Mouse (Mus musculus) heart, embryonic 10.5 days (tissue): ENCODE results near the gene Tbcel. TPM values are rescaled to one million over a fixed set of nuclear protein-coding genes. Genes with fewer than 3 reads are reported as not detected.

Source experiments
- DNase-seq: peaks from one replicate; pipeline ENCODE4 v3.0.0-alpha.2; 2017; ENCODE audit warnings: low spot score
- H3K27ac ChIP-seq: fragments of 300-500 bp; sonication (generic); 2 replicates; pipeline ENCODE4 v1.5.1; 2016; ENCODE audit warnings: mild to moderate bottlenecking
- H3K27me3 ChIP-seq: fragments of 300-500 bp; sonication (generic); 2 replicates; pipeline ENCODE4 v1.6.1; 2016; ENCODE audit warnings: mild to moderate bottlenecking; ENCODE audit not compliant: poor library complexity, insufficient read depth, severe bottlenecking
- H3K36me3 ChIP-seq: fragments of 300-500 bp; sonication (generic); 2 replicates; pipeline ENCODE4 v1.6.1; 2016; ENCODE audit warnings: mild to moderate bottlenecking, moderate library complexity
- H3K4me1 ChIP-seq: fragments of 300-500 bp; sonication (generic); 2 replicates; pipeline ENCODE4 v1.6.1; 2016; ENCODE audit warnings: mild to moderate bottlenecking
- H3K4me3 ChIP-seq: fragments of 300-500 bp; sonication (generic); 2 replicates; pipeline ENCODE4 v1.5.1; 2016; ENCODE audit warnings: mild to moderate bottlenecking, moderate library complexity
- H3K9me3 ChIP-seq: fragments of 300-500 bp; sonication (generic); 2 replicates; pipeline ENCODE4 v1.6.1; 2016; ENCODE audit warnings: mild to moderate bottlenecking, moderate library complexity
- WGBS: fragments of 180-500 bp; shearing (Covaris S2); methylation state at CpG from one replicate; pipeline ENCODE4 v1.1.7; 2016; 5-methylcytosine and 5-hydroxymethylcytosine counted together
- microRNA-seq: library from miRNA; unstranded; fragments of <30 nt; microRNA quantifications from one replicate; pipeline ENCODE4, GENCODE M21; 2017
- polyA plus RNA-seq: library from polyadenylated mRNA; unstranded; fragments of >200 nt; fragmentation: Nextera tagmentation; extraction: Ambion mirVana; gene quantifications from 2 replicates; pipeline ENCODE4 v1.2.1, GENCODE M21; 2016

Tbcel gene
- polyA plus RNA-seq, 1 experiment from 2014 or later, result 4.9 TPM

- peaks cover 26% of the 10 kb centered on the region for H3K27me3 ChIP-seq
- no peak overlapping the region for H3K27ac ChIP-seq
- H3K36me3 ChIP-seq, result no peaks in the 10 kb centered on the region
- no peak overlapping the region for H3K4me3 ChIP-seq
- 87% methylated on average over 8 of the region's 8 CpGs for WGBS
- H3K9me3 ChIP-seq, result no peaks in the 10 kb centered on the region
- H3K4me1 ChIP-seq, result peaks cover 11% of the 10 kb centered on the region
- no peak for DNase-seq
Measured at GRCm38 (mm10) chr9:42394321-42394720, 113.3 kb downstream of the Tbcel start.

GRCm38 (mm10) chr9:42392927-42393326 is 114.7 kb downstream of the Tbcel start:
- Histone ChIP-seq H3K9me3 (no peaks in the 10 kb centered on the region), H3K27me3 (peaks cover 27% of the 10 kb centered on the region), H3K36me3 (no peaks in the 10 kb centered on the region), H3K4me1 (peaks cover 11% of the 10 kb centered on the region), H3K27ac (no peak overlapping the region), H3K4me3 (no peak overlapping the region)
- 57% methylated on average over 6 of the region's 6 CpGs for WGBS
- DNase-seq, result no peak

GRCm38 (mm10) chr9:42388490-42388889 is 119.1 kb downstream of the Tbcel start:
- H3K27me3 ChIP-seq, result peaks cover 33% of the 10 kb centered on the region
- H3K4me3 ChIP-seq, result no peak overlapping the region
- DNase-seq, result no peak
- H3K4me1 ChIP-seq, result no peaks in the 10 kb centered on the region
- 43% methylated on average over 4 of the region's 4 CpGs for WGBS
- no peak overlapping the region for H3K27ac ChIP-seq
- H3K36me3 ChIP-seq, result no peaks in the 10 kb centered on the region
- no peaks in the 10 kb centered on the region for H3K9me3 ChIP-seq

- Histone ChIP-seq H3K27me3 (peaks cover 27% of the 10 kb centered on the region), H3K36me3 (no peaks in the 10 kb centered on the region), H3K4me3 (no peak overlapping the region), H3K27ac (no peak overlapping the region), H3K9me3 (no peaks in the 10 kb centered on the region), H3K4me1 (no peaks in the 10 kb centered on the region)
- 72% methylated on average over 8 of the region's 8 CpGs for WGBS
- DNase-seq, result no peak
Measured at GRCm38 (mm10) chr9:42387038-42387437, 120.6 kb downstream of the Tbcel start.

- Histone ChIP-seq H3K4me3 (no peak overlapping the region), H3K36me3 (no peaks in the 10 kb centered on the region), H3K27me3 (peaks cover 24% of the 10 kb centered on the region), H3K4me1 (no peaks in the 10 kb centered on the region), H3K27ac (no peak overlapping the region), H3K9me3 (no peaks in the 10 kb centered on the region)
- DNase-seq, result no peak
- 76% methylated on average over 13 of the region's 13 CpGs for WGBS
Measured at GRCm38 (mm10) chr9:42385656-42386055, 122.0 kb downstream of the Tbcel start.

- no peak overlapping the region for H3K4me3 ChIP-seq
- no peaks in the 10 kb centered on the region for H3K36me3 ChIP-seq
- H3K27ac ChIP-seq, result no peak overlapping the region
- no peaks in the 10 kb centered on the region for H3K9me3 ChIP-seq
- no peaks in the 10 kb centered on the region for H3K4me1 ChIP-seq
- DNase-seq, result no peak
- 83% methylated on average over 8 of the region's 8 CpGs for WGBS
- peaks cover 11% of the 10 kb centered on the region for H3K27me3 ChIP-seq
Measured at GRCm38 (mm10) chr9:42382628-42383347, 124.8 kb downstream of the Tbcel start.

- WGBS, result 80% methylated on average over 5 of the region's 5 CpGs
- Histone ChIP-seq H3K4me3 (no peak overlapping the region), H3K27me3 (peaks cover 13% of the 10 kb centered on the region; the same call in 1 of the 2 replicates), H3K36me3 (no peaks in the 10 kb centered on the region), H3K27ac (no peak overlapping the region), H3K4me1 (no peaks in the 10 kb centered on the region), H3K9me3 (no peaks in the 10 kb centered on the region)
- DNase-seq, result no peak
Measured at GRCm38 (mm10) chr9:42382063-42382462, 125.5 kb downstream of the Tbcel start.

- no peaks in the 10 kb centered on the region for H3K36me3 ChIP-seq
- no peak overlapping the region for H3K27ac ChIP-seq
- no peaks in the 10 kb centered on the region for H3K4me1 ChIP-seq
- H3K9me3 ChIP-seq, result no peaks in the 10 kb centered on the region
- peaks cover 14% of the 10 kb centered on the region; the same call in 1 of the 2 replicates for H3K27me3 ChIP-seq
- DNase-seq, result no peak
- no peak overlapping the region for H3K4me3 ChIP-seq
- WGBS, result 74% methylated on average over 4 of the region's 4 CpGs
Measured at GRCm38 (mm10) chr9:42378071-42378470, 129.5 kb downstream of the Tbcel start.

GRCm38 (mm10) chr9:42377656-42378055 is 130.0 kb downstream of the Tbcel start:
- WGBS, result 88% methylated on average over 15 of the region's 15 CpGs
- H3K4me1 ChIP-seq, result no peaks in the 10 kb centered on the region
- H3K4me3 ChIP-seq, result no peak overlapping the region
- H3K36me3 ChIP-seq, result no peaks in the 10 kb centered on the region
- peaks cover 14% of the 10 kb centered on the region; the same call in 1 of the 2 replicates for H3K27me3 ChIP-seq
- no peak for DNase-seq
- no peak overlapping the region for H3K27ac ChIP-seq
- H3K9me3 ChIP-seq, result no peaks in the 10 kb centered on the region

GRCm38 (mm10) chr9:42371670-42372368 is 135.8 kb downstream of the Tbcel start:
- WGBS, result 46% methylated on average over 6 of the region's 6 CpGs
- H3K36me3 ChIP-seq, result no peaks in the 10 kb centered on the region
- DNase-seq, result no peak
- H3K27ac ChIP-seq, result no peak overlapping the region
- no peaks in the 10 kb centered on the region for H3K9me3 ChIP-seq
- H3K4me3 ChIP-seq, result no peak overlapping the region
- H3K27me3 ChIP-seq, result peaks cover 8% of the 10 kb centered on the region; the same call in 1 of the 2 replicates
- H3K4me1 ChIP-seq, result no peaks in the 10 kb centered on the region

Small RNAs within 50 kb of the gene (microRNA-seq; reads per million reads assigned to microRNA genes)
- not detected for gene Gm44311

Other genes starting within 250 kb of the Tbcel start
- 51.5 and 58.1 TPM in 2 replicates for gene Sc5d, start 243.6 kb downstream of the Tbcel start, polyA plus RNA-seq
- gene Tecta, start 107.9 kb downstream of the Tbcel start, polyA plus RNA-seq, result 0.06 and 0.18 TPM in 2 replicates